Mouse (Mus musculus): ENCODE results near the gene Sirpa. TPM values are rescaled to one million over a fixed set of nuclear protein-coding genes. Genes with fewer than 3 reads are reported as not detected.
A peak's percentile ranks its signal among the peaks of the same experiment; 100 is the strongest.

Sirpa gene
- polyA plus RNA-seq, 1 experiment from 2014 or later = 39.5 TPM

DNA sequence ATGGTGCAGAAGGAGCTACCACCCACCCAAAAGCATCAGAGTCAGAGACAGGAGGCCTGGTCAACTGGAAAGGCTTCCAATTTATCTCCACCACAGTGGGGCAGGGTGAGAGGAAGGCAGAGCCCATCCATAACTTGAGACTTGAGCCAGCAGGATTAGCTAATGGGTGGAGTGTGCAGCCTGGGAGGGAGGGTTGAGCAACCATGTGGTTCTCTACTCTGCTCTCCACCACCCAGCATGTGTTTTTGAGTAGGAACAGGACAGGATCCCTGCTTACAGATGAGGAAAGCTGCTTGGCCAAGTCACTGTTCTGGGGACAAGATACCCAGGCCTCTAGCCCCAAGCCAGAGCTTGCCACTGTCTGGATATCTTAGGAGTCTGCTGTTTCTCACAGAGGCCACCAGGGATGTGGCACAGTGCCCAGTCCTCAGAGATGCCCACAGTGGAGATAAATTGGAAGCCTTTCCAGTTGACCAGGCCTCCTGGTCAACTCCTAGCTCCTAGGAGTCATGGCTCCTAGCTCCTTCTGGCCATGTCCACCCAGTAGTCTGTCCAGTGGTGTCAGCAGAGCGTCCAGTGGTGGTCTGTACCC, 8.5 kb downstream of the Sirpa start:
- 61% methylated on average over 1 of the region's 1 CpGs for WGBS

GRCm38 (mm10) chr2:129601894-129602663, 9.4 kb downstream of the Sirpa start:
- H3K4me2 ChIP-seq = no peak overlapping the region
- 79% methylated on average over 10 of the region's 10 CpGs for WGBS
- ATAC-seq (replicated peaks) = no peak
- no peaks in the 10 kb centered on the region for H3K36me3 ChIP-seq (replicated peaks)
- H3K4me1 ChIP-seq = peaks cover 30% of the 10 kb centered on the region
- no peak overlapping the region for H3K4me3 ChIP-seq
- no peaks in the 10 kb centered on the region for H3K9me3 ChIP-seq
- no peak overlapping the region for H3K9ac ChIP-seq
- H3K27ac ChIP-seq = no peak overlapping the region
- H3K27me3 ChIP-seq (replicated peaks) = no peaks in the 10 kb centered on the region

More for the DNA sequence above, 8.5 kb downstream of the Sirpa start:
- no peak for ATAC-seq (replicated peaks)
- no peak overlapping the region for H3K27ac ChIP-seq
- H3K4me1 ChIP-seq = peaks cover 25% of the 10 kb centered on the region
- H3K27me3 ChIP-seq (replicated peaks) = no peaks in the 10 kb centered on the region
- H3K4me2 ChIP-seq = no peak overlapping the region
- H3K9me3 ChIP-seq = no peaks in the 10 kb centered on the region
- no peaks in the 10 kb centered on the region for H3K36me3 ChIP-seq (replicated peaks)
- no peak overlapping the region for H3K9ac ChIP-seq
- H3K4me3 ChIP-seq = no peak overlapping the region

DNA sequence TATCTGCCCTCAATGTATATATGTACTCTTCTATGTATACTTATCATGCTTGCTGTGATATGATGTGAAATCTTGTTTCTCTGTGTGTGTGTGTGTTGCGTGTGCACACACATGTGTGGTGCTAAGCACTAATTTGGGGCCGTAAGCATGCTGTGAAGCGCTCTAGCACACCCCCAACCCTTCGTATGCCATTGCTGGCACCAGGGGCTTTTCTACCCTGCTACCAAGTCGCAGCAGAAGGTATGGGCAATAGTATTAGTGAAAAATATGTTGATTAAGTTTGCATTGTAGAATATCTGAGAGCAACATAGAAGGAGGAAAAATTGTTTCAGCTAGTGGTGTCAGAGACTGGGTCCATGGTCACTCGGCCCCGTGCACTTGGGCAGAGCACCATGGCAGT, 10.2 kb downstream of the Sirpa start:
- 93% methylated on average over 7 of the region's 7 CpGs for WGBS
- no peak overlapping the region for H3K9ac ChIP-seq

DNA sequence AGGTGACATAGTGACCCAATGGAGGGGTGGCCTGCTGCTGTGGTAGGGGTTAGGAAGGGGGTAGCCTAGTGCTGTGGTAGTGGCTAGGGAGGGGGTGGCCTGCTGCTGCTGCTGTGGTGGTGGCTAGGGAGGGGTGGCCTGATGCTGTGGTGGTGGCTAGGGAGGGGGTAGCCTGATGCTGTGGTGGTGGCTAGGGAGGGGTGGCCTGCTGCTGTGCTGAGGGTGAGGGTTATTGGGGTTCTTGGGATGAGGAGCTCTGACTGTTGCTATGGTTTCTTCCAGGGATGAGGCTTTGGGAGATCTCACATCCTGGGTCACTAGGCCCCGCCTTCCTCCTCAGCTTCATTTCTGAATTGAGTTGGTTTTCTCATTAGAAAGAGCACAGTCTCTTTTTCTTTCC, 10.9 kb downstream of the Sirpa start:
- Histone ChIP-seq H3K4me1 (peaks cover 21% of the 10 kb centered on the region), H3K4me3 (no peak overlapping the region), H3K27me3 (replicated peaks) (no peaks in the 10 kb centered on the region), H3K9me3 (no peaks in the 10 kb centered on the region), H3K9ac (no peak overlapping the region), H3K27ac (no peak overlapping the region), H3K4me2 (no peak overlapping the region), H3K36me3 (replicated peaks) (no peaks in the 10 kb centered on the region)
- peak; percentile 89 for ATAC-seq (replicated peaks)
- 78% methylated on average over 1 of the region's 1 CpGs for WGBS

More for the DNA sequence above, 10.2 kb downstream of the Sirpa start:
- Histone ChIP-seq H3K4me1 (peaks cover 25% of the 10 kb centered on the region), H3K27me3 (replicated peaks) (no peaks in the 10 kb centered on the region), H3K4me3 (no peak overlapping the region), H3K9me3 (no peaks in the 10 kb centered on the region), H3K27ac (no peak overlapping the region), H3K4me2 (no peak overlapping the region), H3K36me3 (replicated peaks) (no peaks in the 10 kb centered on the region)
- ATAC-seq (replicated peaks) = no peak

GRCm38 (mm10) chr2:129604032-129604431, 11.4 kb downstream of the Sirpa start:
- Histone ChIP-seq H3K27me3 (replicated peaks) (no peaks in the 10 kb centered on the region), H3K4me3 (no peak overlapping the region)
- WGBS = 19% methylated on average over 6 of the region's 6 CpGs

DNA sequence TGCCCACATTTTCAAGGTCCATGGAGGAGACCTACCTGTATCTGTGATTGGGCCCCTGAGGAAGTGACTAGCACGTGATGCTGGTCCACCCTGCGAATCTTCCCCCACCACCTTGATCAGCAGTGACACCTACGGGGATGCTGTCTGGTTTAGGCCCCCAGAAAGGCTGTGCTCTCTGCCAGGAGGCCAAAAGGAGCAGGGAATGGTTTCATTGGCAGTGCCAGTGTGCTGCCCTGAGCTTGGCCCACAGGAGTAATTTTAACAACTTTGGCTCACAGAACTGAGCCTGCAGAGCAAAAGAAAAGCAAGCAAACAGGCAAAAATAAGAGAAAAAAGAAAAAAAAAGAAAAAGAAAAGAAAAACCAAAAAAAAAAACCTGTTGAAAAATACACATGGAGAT, 13.2 kb downstream of the Sirpa start:
- Histone ChIP-seq H3K4me3 (no peak overlapping the region), H3K36me3 (replicated peaks) (peaks cover 1% of the 10 kb centered on the region), H3K4me1 (peaks cover 13% of the 10 kb centered on the region), H3K4me2 (no peak overlapping the region), H3K9ac (no peak overlapping the region), H3K27ac (no peak overlapping the region), H3K27me3 (replicated peaks) (no peaks in the 10 kb centered on the region), H3K9me3 (no peaks in the 10 kb centered on the region)
- 69% methylated on average over 3 of the region's 3 CpGs for WGBS
- ATAC-seq (replicated peaks) = no peak

More at GRCm38 (mm10) chr2:129604032-129604431, 11.4 kb downstream of the Sirpa start:
- Histone ChIP-seq H3K4me2 (no peak overlapping the region), H3K27ac (no peak overlapping the region), H3K36me3 (replicated peaks) (no peaks in the 10 kb centered on the region), H3K9ac (no peak overlapping the region), H3K9me3 (no peaks in the 10 kb centered on the region), H3K4me1 (peaks cover 20% of the 10 kb centered on the region)
- ATAC-seq (replicated peaks) = no peak

DNA sequence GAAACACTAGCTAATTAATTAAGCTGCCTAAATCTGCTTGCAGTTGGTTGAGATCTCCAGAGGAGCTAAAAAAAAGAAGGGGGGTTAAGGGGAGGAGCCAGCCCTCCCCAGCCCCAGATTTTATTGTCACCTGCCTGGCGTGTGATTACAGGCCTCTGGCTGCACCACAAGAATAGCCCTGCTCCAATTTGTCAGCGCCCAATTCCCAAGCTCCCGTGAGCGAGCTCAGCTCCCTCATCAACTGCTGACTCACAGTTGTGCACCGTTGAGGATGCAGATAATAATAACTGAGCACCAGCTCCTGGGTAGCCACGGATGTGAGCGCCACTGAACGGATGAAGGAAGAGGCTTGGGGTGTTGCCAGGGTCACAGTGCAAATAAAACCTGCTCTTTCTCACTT, 13.6 kb downstream of the Sirpa start:
- Histone ChIP-seq H3K4me2 (no peak overlapping the region), H3K27me3 (replicated peaks) (no peaks in the 10 kb centered on the region), H3K9ac (no peak overlapping the region), H3K27ac (no peak overlapping the region), H3K36me3 (replicated peaks) (peaks cover 5% of the 10 kb centered on the region), H3K9me3 (no peaks in the 10 kb centered on the region), H3K4me3 (no peak overlapping the region), H3K4me1 (peaks cover 13% of the 10 kb centered on the region)
- ATAC-seq (replicated peaks) = no peak
- WGBS = 26% methylated on average over 8 of the region's 8 CpGs

DNA sequence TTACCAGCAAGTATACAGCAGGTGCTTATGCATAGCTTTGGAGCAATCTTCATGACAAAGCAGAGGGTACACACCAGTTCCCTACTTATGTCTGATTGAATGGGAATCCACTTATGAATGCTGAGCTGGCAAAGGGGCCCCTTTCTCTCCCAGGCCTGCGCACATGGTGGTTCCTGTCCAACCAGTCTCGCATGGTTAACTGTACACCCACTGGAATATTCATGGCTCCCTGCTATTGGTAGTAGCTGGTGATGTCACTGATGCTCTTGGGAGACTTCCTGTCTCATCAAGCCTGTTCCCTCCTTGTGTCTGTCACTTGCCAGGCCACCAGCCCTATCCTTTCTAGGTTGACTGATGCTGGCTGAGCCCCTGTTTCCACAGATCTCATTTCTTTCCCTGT, 14.3 kb downstream of the Sirpa start:
- WGBS = 59% methylated on average over 2 of the region's 2 CpGs
- H3K9ac ChIP-seq = no peak overlapping the region
- H3K27ac ChIP-seq = no peak overlapping the region
- no peak overlapping the region for H3K4me3 ChIP-seq
- H3K4me2 ChIP-seq = no peak overlapping the region
- H3K4me1 ChIP-seq = peaks cover 13% of the 10 kb centered on the region
- H3K36me3 ChIP-seq (replicated peaks) = peaks cover 5% of the 10 kb centered on the region
- H3K27me3 ChIP-seq (replicated peaks) = no peaks in the 10 kb centered on the region
- no peaks in the 10 kb centered on the region for H3K9me3 ChIP-seq
- ATAC-seq (replicated peaks) = 0 out of 2 replicates have a peak, but pooled peaks have one; percentile 25

GRCm38 (mm10) chr2:129613971-129614370, 21.3 kb downstream of the Sirpa start:
- ATAC-seq (replicated peaks) = no peak

GRCm38 (mm10) chr2:129614482-129615185, 22.0 kb downstream of the Sirpa start:
- Histone ChIP-seq H3K9me3 (no peaks in the 10 kb centered on the region), H3K4me3 (no peak overlapping the region), H3K36me3 (replicated peaks) (peaks cover 11% of the 10 kb centered on the region), H3K4me2 (no peak overlapping the region), H3K27me3 (replicated peaks) (no peaks in the 10 kb centered on the region), H3K9ac (no peak overlapping the region), H3K27ac (no peak overlapping the region), H3K4me1 (no peaks in the 10 kb centered on the region)
- no peak for ATAC-seq (replicated peaks)
- WGBS = 89% methylated on average over 10 of the region's 10 CpGs

More at GRCm38 (mm10) chr2:129613971-129614370, 21.3 kb downstream of the Sirpa start:
- H3K27me3 ChIP-seq (replicated peaks) = no peaks in the 10 kb centered on the region
- H3K27ac ChIP-seq = no peak overlapping the region
- no peak overlapping the region for H3K4me2 ChIP-seq
- H3K36me3 ChIP-seq (replicated peaks) = peaks cover 11% of the 10 kb centered on the region
- H3K4me3 ChIP-seq = no peak overlapping the region
- WGBS = 91% methylated on average over 6 of the region's 6 CpGs
- H3K9me3 ChIP-seq = no peaks in the 10 kb centered on the region
- H3K9ac ChIP-seq = no peak overlapping the region
- no peaks in the 10 kb centered on the region for H3K4me1 ChIP-seq

DNA sequence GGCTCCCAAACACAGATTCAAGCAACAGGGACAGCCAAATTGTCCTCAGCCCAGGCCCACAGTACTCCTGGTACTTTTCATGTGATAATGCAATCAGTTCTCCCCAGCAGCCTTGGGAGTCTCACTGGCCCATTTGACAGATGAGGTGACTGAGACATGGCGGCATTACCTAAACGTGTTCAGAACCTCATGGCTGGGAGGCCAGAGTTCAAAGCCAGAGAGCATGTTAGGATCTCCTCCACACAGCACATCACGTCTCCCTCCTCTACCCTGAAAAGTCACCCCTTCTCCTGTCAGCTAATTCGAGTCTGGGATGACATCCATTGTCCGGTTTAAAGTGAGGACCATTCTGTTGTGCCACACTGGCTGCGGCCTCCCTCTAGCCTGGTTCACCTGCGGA, 27.5 kb downstream of the Sirpa start:
- ATAC-seq (replicated peaks) = no peak
- Histone ChIP-seq H3K27ac (no peak overlapping the region), H3K4me1 (peaks cover 12% of the 10 kb centered on the region; the same call in 1 of the 2 replicates), H3K27me3 (replicated peaks) (no peaks in the 10 kb centered on the region), H3K4me2 (no peak overlapping the region), H3K9me3 (no peaks in the 10 kb centered on the region), H3K36me3 (replicated peaks) (peaks cover 5% of the 10 kb centered on the region; the same call in 1 of the 2 replicates), H3K9ac (no peak overlapping the region), H3K4me3 (no peak overlapping the region)
- 85% methylated on average over 7 of the region's 7 CpGs for WGBS

DNA sequence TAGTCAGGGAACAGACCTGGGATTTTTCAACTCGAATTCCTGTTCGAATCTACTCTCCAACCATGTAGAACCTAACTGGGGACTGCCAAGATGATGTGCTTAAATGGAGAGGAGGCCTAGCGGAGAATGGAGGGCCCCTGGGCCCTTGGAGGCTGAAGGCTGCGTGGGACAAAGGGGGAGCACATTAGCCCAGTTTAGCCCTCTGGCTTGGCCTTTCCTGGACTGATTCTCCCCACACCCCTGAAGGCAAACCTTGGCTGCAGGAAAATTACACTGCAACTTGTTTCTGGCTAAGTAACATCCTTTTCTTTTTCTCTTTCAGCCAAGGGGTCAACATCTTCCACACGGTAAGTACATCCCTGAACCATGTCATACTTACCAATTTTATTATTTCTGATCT, 28.2 kb downstream of the Sirpa start:
- 87% methylated on average over 5 of the region's 5 CpGs for WGBS
- no peak for ATAC-seq (replicated peaks)

More for the DNA sequence above, 28.2 kb downstream of the Sirpa start:
- H3K9ac ChIP-seq = no peak overlapping the region
- H3K4me1 ChIP-seq = peaks cover 14% of the 10 kb centered on the region; the same call in 1 of the 2 replicates
- H3K4me3 ChIP-seq = no peak overlapping the region
- H3K9me3 ChIP-seq = no peaks in the 10 kb centered on the region
- peaks cover 1% of the 10 kb centered on the region; the same call in 1 of the 2 replicates for H3K36me3 ChIP-seq (replicated peaks)
- no peak overlapping the region for H3K27ac ChIP-seq
- H3K27me3 ChIP-seq (replicated peaks) = no peaks in the 10 kb centered on the region
- H3K4me2 ChIP-seq = no peak overlapping the region

Data from midbrain, embryonic 15.5 days (tissue).